Mouse (Mus musculus): ENCODE data around the gene C8a.

DNA sequence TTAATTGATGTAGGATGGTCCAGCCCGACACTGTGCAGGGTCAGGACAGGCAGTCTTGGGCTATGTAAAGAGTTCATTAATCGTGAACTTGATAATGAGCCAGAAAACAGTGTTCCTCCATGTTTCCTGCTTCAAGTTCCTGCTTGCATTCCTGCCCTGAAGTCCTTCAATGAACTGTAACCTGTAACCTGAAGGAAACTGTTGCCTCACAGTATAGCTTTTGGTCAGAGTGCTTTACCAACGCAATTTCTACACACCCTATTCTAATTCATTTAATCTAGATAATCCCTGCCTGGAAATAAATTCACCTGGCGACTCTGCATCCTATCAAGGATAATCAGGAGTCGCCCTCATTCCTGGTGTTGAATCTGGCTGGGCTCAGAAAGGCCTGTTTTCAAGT, 49.2 kb upstream of the C8a start:
- no peak for TF ChIP-seq POLR2A (IDR thresholded peaks at IDR 0.05; ENCODE audit: borderline replicate concordance, extremely low read depth, insufficient read depth, insufficient read length, poor library complexity, severe bottlenecking)
- no peak for TF ChIP-seq CTCF (IDR thresholded peaks at IDR 0.05; ENCODE audit: borderline replicate concordance, extremely low read depth, insufficient read depth, insufficient read length)
